Mouse (Mus musculus) macrophage (primary cell): ENCODE data around the gene Prdx1. TPM values are rescaled to one million over a fixed set of nuclear protein-coding genes. Genes with fewer than 3 reads are reported as not detected.
"Not testable (repeated sequence)": the region's sequence is repeated elsewhere in the genome, so short reads cannot be mapped to it uniquely, and the experiment has no call there.

Experiments used
- H3K27ac ChIP-seq: fragments of 350-480 bp; formaldehyde crosslinking; 2 replicates; pipeline ENCODE4 v1.9.0; 2021
- H3K36me3 ChIP-seq: fragments of 350-480 bp; formaldehyde crosslinking; 2 replicates; pipeline ENCODE4 v1.9.0; 2021; ENCODE audit errors: inconsistent target
- H3K4me3 ChIP-seq: fragments of 350-480 bp; formaldehyde crosslinking; 2 replicates; pipeline ENCODE4 v1.9.0; 2021; ENCODE audit errors: inconsistent target
- H3K79me2 ChIP-seq: fragments of 350-480 bp; formaldehyde crosslinking; 2 replicates; pipeline ENCODE4 v1.9.0; 2021; ENCODE audit errors: inconsistent target
- WGBS: methylation state at CpG from one replicate; pipeline ENCODE4 v1.1.7; 2026; ENCODE audit warnings: inconsistent platforms; ENCODE audit not compliant: missing documents; 5-methylcytosine and 5-hydroxymethylcytosine counted together
- polyA plus RNA-seq: library from polyadenylated mRNA; stranded (reverse); fragments of 250-400 nt; gene quantifications from 3 replicates; pipeline ENCODE4 v1.2.4, GENCODE M21; 2018; ENCODE audit warnings: inconsistent platforms
- total RNA-seq, 78 experiments: library from RNA; depleted of rRNA; stranded (reverse); fragments of 250-400 nt; gene quantifications; 1 replicate in 9 of 78; 2 replicates in 24 of 78; 3 replicates in 43 of 78; 4 replicates in 2 of 78; pipeline ENCODE4 v1.2.4; 2018; ENCODE audit warnings: inconsistent platforms in 56 of 78

Prdx1 gene
- total RNA-seq (2018; cell fraction: chromatin; rRNA removed) = 100 to 1,000 TPM in 24 of 26 experiments, 10 to 100 TPM in 2; 89.0 to 603 (median 253) TPM
- 1,000 to 10,000 TPM in 13 of 26 experiments, 100 to 1,000 TPM in 13; 721 to 1,615 (median 996) TPM for total RNA-seq (2018; cell fraction: cytosol; rRNA removed)
- total RNA-seq (2018; cell fraction: nucleus; rRNA removed) = 100 to 1,000 TPM in 25 of 26 experiments, 10 to 100 TPM in 1; 85.1 to 546 (median 313) TPM
- polyA plus RNA-seq = 1,330 to 1,969 TPM (median 1,907 TPM) in 3 replicates

DNA sequence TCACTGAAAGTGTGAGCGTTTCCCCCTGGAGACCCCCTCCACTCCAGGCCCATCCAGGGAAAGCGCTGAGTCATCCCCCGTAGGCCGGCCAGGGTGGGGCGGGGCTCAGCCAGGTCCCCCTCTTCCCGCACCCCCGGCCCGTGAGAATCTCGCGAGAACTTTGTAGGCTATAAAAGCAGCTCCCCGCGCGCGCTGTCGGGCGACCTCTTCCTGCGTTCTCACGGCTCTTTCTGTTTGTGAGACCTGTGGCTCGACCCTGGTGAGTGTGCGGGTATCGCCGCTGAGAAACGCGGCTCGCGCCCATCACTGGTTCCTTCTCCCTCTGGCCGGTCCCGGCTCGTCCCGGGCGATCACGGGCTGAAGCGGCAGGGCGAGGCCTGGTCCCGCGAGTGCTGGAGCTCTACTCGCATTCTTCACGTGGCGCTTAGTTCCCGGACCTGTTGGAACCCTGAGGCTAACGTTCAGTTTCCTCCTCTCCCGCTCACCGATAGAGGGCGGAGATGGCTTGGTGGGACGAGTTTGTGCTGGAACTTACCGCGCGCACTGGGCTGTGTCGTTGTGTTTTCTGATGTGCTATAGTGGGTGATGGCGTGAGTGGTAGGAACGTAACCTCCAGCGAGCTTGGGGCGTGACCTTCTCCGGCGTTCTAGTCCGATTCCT is at the start of gene Prdx1:
TSS of gene Prdx1 (plus strand) at position 143 of the 660 bp plus-strand sequence.
- Histone ChIP-seq H3K79me2 (peaks cover 57% of the 10 kb centered on the region), H3K4me3 (peak within 1 kb of the TSS; percentile 78), H3K27ac (peak within 1 kb of the TSS; percentile 87), H3K36me3 (peaks cover 11% of the 10 kb centered on the region; the same call in 1 of the 2 replicates)
- under 1% methylated on average over 50 of the region's 56 CpGs for whole genome bisulfite sequencing

DNA sequence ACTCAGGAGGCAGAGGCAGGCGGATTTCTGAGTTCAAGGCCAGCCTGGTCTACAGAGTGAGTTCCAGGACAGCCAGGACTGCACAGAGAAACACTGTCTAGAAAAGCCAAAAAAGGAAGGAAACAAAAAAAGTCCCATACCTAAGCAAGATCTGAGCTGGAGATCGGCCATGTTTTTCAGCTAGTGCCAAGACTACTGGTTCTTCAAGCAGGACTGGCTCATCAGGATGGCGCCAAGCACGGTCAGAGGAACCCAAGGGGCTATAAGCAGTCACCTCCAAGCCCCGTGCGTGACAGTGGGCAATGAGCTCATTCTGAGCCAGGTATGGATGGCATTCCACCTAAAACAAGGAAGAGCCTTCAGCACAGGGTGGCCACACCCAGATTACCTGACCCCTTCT is 46.5 kb upstream of the Prdx1 start:
- H3K79me2 ChIP-seq = peaks cover 45% of the 10 kb centered on the region
- H3K4me3 ChIP-seq = no peak overlapping the region
- H3K27ac ChIP-seq = no peak overlapping the region
- H3K36me3 ChIP-seq = peaks cover 85% of the 10 kb centered on the region
- WGBS = 97% methylated on average over 6 of the region's 6 CpGs

DNA sequence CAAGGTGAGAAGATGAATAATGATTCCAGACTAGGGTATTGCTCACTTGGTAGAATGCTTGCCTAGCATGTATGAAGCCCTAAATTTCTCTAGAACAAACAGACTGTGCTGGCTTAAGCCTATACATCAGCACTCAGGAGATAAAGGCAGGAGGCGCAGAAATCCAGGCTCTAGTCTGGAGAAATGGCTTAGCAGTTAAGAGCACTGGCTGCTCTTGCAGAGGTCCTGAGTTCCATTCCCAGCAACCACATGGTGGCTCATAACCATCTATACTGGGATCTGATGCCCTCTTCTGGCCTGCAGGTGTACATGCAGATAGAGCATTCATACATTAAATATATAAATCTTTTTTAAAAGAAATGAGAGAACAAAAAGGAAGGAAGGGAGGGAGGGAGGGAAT is 43.3 kb upstream of the Prdx1 start:
- Histone ChIP-seq H3K36me3 (peaks cover 82% of the 10 kb centered on the region), H3K4me3 (no peak overlapping the region), H3K79me2 (peaks cover 77% of the 10 kb centered on the region), H3K27ac (no peak overlapping the region)
- 100% methylated on average over 1 of the region's 1 CpGs for WGBS

DNA sequence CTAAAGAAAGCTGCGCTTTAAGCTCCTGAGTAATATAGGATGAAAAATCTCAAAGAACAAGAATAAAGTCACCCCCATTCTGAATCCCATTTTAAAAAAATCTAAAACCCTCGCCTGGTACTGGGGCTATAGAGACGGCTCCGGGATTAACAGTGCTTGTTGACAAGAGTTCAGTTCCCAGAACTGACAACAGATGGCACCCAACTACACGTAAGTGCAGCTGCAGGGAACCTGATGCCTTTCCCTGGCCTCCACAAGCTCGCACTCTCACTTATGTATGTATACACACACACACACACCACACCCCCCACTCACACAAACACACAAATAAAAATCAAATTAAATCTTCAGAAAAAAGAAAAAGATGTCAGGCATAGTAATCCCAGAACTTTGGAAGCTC is 41.0 kb upstream of the Prdx1 start:
- no peak overlapping the region for H3K27ac ChIP-seq
- peaks cover 63% of the 10 kb centered on the region for H3K36me3 ChIP-seq
- 64% methylated on average over 6 of the region's 6 CpGs for WGBS
- no peak overlapping the region for H3K4me3 ChIP-seq
- peaks cover 100% of the 10 kb centered on the region for H3K79me2 ChIP-seq

DNA sequence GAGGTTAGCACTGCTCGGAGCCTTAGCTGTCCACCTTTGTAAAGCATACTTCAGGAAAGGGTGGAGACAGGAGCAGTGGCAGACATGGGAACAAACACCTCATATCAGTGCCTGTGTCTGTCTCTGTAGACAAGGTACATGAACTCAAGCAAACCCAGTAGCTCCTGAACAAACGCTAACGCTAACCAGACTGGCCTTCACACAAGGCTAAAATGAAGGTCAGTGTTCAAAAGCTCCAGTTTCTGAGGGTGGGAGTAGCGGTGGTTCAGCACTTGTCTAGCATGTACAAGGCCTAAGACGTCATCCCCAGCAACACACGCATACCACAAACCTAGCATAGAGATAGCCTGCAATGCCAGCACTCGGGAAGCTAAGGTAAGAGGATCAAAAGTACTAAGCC is 39.7 kb upstream of the Prdx1 start:
- peak overlapping the region; percentile 98 for H3K27ac ChIP-seq
- H3K36me3 ChIP-seq = peaks cover 50% of the 10 kb centered on the region
- WGBS = 97% methylated on average over 7 of the region's 7 CpGs
- no peak overlapping the region for H3K4me3 ChIP-seq
- H3K79me2 ChIP-seq = peaks cover 100% of the 10 kb centered on the region

DNA sequence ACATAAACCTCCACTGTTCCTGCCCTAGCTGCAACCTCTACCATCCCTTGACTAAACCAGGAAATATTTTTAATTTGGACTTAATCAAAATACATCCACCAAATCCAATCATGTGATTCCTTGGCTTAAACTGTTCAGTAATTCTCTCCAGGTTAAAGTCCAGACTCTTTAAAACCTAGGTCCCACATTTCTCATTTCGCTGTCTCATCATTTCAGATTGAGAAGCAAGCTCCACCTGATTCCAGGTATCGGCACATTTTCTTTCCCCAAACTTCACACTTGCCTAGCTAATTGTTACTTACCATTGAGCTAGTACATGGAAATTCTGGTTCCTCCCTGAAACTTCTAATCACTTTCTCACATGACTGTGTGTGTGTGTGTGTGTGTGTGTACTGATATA is 35.9 kb upstream of the Prdx1 start:
- Histone ChIP-seq H3K4me3 (peak overlapping the region; percentile 76), H3K79me2 (peaks cover 99% of the 10 kb centered on the region), H3K36me3 (peaks cover 16% of the 10 kb centered on the region; the same call in 1 of the 2 replicates), H3K27ac (peak overlapping the region; percentile 98)
- 92% methylated on average over 2 of the region's 2 CpGs for WGBS

DNA sequence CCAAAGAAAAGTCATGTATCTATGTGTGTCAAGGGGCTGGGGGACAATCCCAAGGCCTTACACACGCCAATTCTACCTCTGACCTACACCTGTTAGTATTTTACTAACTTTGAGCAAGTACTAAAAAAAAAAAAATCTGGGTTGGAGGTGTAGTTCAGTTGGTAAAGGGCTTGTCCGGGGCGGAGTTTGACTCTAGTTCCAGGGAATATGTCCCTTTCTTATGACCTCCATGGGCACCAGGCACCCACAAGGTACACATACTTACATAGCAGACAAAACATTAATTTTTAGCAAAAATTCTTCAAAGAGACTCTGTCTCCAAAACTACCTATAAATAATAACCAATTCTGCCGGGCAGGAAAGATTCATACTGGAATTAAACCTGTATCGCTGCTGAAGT is 35.0 kb upstream of the Prdx1 start:
- 29% methylated on average over 4 of the region's 5 CpGs for WGBS
- H3K79me2 ChIP-seq = peaks cover 90% of the 10 kb centered on the region
- peak overlapping the region; percentile 98 for H3K27ac ChIP-seq
- H3K36me3 ChIP-seq = peaks cover 7% of the 10 kb centered on the region; the same call in 1 of the 2 replicates
- peak overlapping the region; percentile 76 for H3K4me3 ChIP-seq

DNA sequence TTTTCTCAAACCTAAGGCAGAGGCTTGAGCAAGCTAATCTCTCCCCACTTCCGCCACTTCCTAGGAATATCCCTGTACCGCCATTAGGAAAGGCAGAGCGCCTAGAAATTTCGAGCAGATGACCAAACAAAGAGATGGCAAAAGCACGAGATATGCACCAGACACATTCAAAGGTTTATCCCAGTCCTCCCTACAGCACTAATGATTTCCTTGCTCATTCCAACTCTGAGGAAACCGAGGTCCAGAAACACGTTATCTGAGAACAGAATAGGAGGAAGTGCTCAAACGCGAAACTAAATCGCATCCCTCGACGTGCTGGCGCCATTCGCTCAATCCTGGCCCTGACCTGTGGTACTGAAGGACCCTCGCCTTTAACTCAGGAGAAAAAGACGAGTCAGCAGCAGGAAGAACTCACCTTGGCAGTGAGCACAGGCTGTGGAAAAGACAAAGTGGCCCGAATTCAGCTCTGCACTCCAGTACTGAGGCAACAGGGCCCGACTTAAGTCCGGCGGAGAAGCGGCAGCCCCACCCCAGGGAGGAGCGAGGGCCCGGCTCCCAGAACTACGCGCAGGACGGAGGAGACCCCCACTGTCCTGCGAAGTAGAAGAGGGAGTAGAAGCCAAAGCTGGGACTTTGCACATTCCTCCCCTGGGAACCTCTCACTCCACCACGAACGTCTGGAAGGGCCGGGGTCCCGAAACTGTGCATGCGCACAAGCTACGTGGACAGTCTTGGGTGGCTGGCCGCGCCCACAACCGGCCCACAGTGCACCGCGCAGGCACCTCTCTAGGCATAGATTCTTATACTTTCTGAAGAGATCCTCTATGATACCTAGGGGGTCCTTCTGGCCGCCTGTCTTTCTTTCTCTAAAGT is 34.2 kb upstream of the Prdx1 start, which contains the start of gene Akr1a1:
TSS of gene Akr1a1 (minus strand) at position 757 of the 873 bp plus-strand sequence.
- no peaks in the 10 kb centered on the region for H3K36me3 ChIP-seq
- peak within 1 kb of the TSS; percentile 76 for H3K4me3 ChIP-seq
- peak within 1 kb of the TSS; percentile 98 for H3K27ac ChIP-seq
- WGBS = 1% methylated on average over 36 of the region's 39 CpGs
- peaks cover 82% of the 10 kb centered on the region for H3K79me2 ChIP-seq

DNA sequence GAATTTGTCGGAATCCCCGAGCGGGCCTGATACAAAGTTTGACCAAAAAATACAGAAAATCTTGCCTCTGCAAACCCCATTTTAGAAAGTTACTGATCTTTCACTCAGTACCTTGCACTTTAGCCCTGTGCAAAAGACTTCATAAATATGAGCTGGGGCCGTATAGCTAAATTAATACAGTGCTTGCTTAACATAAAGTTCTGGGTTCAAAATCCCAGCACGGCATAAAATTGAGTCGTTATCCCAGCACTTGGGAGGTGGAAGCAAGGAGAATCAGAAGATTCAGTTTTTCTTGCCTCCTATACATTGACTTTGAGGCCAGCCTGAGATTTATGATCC is 33.6 kb upstream of the Prdx1 start:
- Histone ChIP-seq H3K36me3 (no peaks in the 10 kb centered on the region), H3K27ac (peak overlapping the region; percentile 98), H3K4me3 (peak overlapping the region; percentile 76), H3K79me2 (peaks cover 76% of the 10 kb centered on the region)
- WGBS = 8% methylated on average over 6 of the region's 6 CpGs

DNA sequence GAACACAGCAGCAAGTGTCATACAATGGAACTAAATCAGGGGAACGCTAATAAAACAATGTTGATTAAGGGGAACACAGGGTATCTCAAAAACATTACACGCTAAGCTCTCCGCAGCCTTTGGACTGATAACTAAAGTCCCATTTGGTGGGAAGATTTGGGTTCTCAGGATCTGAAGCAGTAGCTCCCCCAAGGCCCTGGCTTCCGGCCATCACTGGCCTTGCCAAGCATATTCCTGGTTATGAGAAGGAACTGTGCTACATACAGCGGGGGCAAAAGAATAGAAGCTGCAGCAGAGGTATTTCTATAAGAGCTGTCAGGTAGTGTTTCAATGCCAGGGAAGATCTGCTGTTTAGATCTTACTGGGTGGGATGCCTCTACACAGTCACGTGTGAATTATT is 32.1 kb upstream of the Prdx1 start:
- peaks cover 62% of the 10 kb centered on the region for H3K79me2 ChIP-seq
- no peaks in the 10 kb centered on the region for H3K36me3 ChIP-seq
- 88% methylated on average over 5 of the region's 6 CpGs for WGBS

DNA sequence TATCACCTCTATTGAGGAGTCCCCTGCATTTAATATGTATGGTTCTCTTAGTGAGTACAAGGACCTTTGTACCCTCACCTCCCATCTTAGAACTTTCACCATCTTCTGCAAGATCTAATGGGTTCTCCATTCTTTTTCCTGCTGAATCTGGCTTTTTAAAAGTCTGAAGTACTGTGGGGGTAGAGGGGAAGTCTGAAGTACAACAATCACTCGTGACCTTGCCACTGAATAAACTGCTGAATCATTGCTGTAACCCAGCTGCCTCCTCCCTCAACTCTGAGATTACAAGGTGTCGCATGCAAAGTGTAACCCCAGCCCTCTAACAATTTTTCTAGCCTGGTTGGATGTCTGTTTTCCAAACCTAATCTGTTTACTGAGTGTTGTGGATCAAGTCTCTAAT is 30.2 kb upstream of the Prdx1 start:
- no peak overlapping the region for H3K4me3 ChIP-seq
- peak overlapping the region; percentile 98 for H3K27ac ChIP-seq
- no peaks in the 10 kb centered on the region for H3K36me3 ChIP-seq
- peaks cover 43% of the 10 kb centered on the region for H3K79me2 ChIP-seq
- 0% methylated on average over 2 of the region's 2 CpGs for WGBS

More for the DNA sequence above, 32.1 kb upstream of the Prdx1 start:
- no peak overlapping the region for H3K27ac ChIP-seq
- H3K4me3 ChIP-seq = no peak overlapping the region

DNA sequence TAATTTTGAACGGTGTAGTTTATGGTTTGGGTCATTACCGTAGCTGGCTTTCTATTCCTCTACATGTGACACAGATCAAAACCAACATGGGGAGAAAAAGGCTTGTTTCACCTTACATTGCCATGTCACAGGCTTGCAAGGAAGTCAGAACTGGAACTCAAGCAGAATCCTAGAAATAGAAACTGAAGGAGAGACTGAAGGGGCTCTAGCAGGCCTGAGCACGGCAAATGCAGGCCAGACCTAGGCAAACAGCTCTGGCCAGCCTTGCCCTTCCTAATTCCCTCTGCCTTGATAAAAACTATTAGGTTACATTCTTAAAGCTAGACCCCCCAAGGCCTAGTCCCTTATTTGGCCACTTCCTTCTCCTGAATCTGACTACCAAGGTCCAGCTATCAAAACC is 29.7 kb upstream of the Prdx1 start:
- 79% methylated on average over 2 of the region's 3 CpGs for WGBS
- Histone ChIP-seq H3K79me2 (peaks cover 38% of the 10 kb centered on the region), H3K4me3 (no peak overlapping the region), H3K27ac (peak overlapping the region; percentile 98), H3K36me3 (no peaks in the 10 kb centered on the region)

DNA sequence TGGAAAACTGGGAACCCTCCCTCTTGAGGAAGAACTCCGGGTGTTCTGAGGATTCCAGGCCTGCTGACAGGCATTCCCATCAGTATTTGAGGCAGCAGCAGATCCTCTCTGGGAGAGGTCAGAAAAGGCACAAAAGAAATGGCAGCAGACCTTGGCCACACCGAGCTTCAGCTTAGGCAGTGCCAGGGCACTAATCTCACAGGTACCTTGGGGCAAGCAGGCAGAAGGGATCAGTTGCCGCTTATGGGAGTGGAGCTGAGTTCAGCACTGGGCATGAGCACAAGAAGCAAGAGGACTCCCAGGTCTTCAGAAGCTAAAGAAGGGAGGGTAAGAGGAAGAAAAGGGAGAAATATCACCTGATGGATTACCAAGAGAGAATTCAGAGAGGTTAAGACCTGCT is 27.4 kb upstream of the Prdx1 start:
- Histone ChIP-seq H3K4me3 (no peak overlapping the region), H3K79me2 (peaks cover 14% of the 10 kb centered on the region; the same call in 1 of the 2 replicates), H3K36me3 (no peaks in the 10 kb centered on the region), H3K27ac (no peak overlapping the region)
- 90% methylated on average over 3 of the region's 3 CpGs for WGBS

DNA sequence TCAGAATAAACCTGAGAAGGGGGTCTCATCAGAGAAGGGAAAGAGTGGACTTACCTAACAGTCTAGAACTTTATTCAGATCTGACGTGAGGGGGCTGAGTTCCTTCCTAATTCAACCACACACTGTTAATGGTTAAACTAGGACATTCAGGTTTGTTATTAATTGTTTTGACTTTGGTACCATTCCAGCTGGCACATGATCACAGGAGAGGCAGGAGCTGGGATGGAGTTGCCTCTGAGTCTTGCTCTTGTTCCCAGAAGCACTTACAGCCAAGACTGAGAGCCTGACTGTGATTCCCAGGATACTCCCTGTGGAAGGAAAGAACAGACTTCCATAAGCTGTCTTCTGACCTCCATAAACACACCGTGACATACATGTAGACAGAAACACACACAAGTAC is 25.9 kb upstream of the Prdx1 start:
- Histone ChIP-seq H3K79me2 (no peaks in the 10 kb centered on the region; the same call in 1 of the 2 replicates), H3K36me3 (no peaks in the 10 kb centered on the region), H3K4me3 (no peak overlapping the region), H3K27ac (no peak overlapping the region)
- WGBS = 100% methylated on average over 2 of the region's 2 CpGs

DNA sequence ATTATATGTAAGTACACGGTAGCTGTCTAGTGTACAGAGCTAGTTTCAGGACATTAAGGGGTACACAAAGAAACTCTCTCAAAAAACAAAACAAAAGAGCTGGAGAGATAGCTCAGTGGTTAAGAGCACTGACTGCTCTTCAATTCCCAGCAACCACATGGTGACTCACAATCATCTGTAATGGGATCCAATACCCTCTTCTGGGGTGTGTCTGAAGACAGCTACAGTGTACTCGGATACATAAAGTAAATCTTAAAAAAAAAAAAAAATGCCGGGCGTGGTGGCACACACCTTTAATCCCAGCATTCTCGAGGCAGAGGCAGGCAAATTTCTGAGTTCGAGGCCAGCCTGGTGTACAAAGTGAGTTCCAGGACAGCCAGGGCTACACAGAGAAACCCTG is 25.4 kb upstream of the Prdx1 start:
- H3K36me3 ChIP-seq, H3K79me2 ChIP-seq, H3K4me3 ChIP-seq, H3K27ac ChIP-seq: not testable (repeated sequence)
- 91% methylated on average over 6 of the region's 6 CpGs for WGBS
